Mouse (Mus musculus) limb, embryonic 14.5 days (tissue): ENCODE results near the gene Olfr906. TPM values are rescaled to one million over a fixed set of nuclear protein-coding genes. Genes with fewer than 3 reads are reported as not detected.

Experiments used
- ATAC-seq: fragments of 200-750 bp; cut with Nextera tagmentation; 2 replicates; pipeline ENCODE4 v1.8.0; 2017; ENCODE audit warnings: low read depth, moderate number of reproducible peaks, moderate TSS enrichment; ENCODE audit not compliant: low FRiP score
- DNase-seq: peaks from one replicate; pipeline ENCODE4 v3.0.0-alpha.2; 2015; ENCODE audit warnings: low spot score
- H3K27ac ChIP-seq: fragments of 300-500 bp; sonication (generic); replicated peaks from 2 replicates; pipeline ENCODE4 v1.5.1; 2014; ENCODE audit warnings: low read depth, mild to moderate bottlenecking, low read length, moderate library complexity, mixed read lengths
- H3K27me3 ChIP-seq: fragments of 300-500 bp; sonication (generic); 2 replicates; pipeline ENCODE4 v1.6.1; 2014; ENCODE audit warnings: low read length, mixed read lengths; ENCODE audit not compliant: control insufficient read depth, insufficient read depth
- H3K36me3 ChIP-seq: fragments of 300-500 bp; sonication (generic); 2 replicates; pipeline ENCODE4 v1.6.1; 2014; ENCODE audit warnings: mild to moderate bottlenecking, low read length, moderate library complexity, mixed read lengths; ENCODE audit not compliant: control insufficient read depth, insufficient read depth
- H3K4me1 ChIP-seq: fragments of 300-500 bp; sonication (generic); 2 replicates; pipeline ENCODE4 v1.6.1; 2014; ENCODE audit warnings: antibody characterized with exemption, low read length, mixed read lengths; ENCODE audit not compliant: control insufficient read depth, insufficient read depth
- H3K4me2 ChIP-seq: fragments of 300-500 bp; sonication (generic); replicated peaks from 2 replicates; pipeline ENCODE4 v1.6.1; 2014; ENCODE audit warnings: low read depth, mild to moderate bottlenecking, low read length, moderate library complexity; ENCODE audit not compliant: severe bottlenecking
- H3K4me3 ChIP-seq: fragments of 300-500 bp; sonication (generic); replicated peaks from 2 replicates; pipeline ENCODE4 v1.5.1; 2014; ENCODE audit warnings: low read length
- H3K9ac ChIP-seq: fragments of 300-500 bp; sonication (generic); 2 replicates; pipeline ENCODE4 v1.6.1; 2014; ENCODE audit warnings: mild to moderate bottlenecking, low read depth, low read length, moderate library complexity; ENCODE audit not compliant: severe bottlenecking
- H3K9me3 ChIP-seq: fragments of 300-500 bp; sonication (generic); 2 replicates; pipeline ENCODE4 v1.6.1; 2016; ENCODE audit warnings: low read length; ENCODE audit not compliant: control insufficient read depth
- POLR2A ChIP-seq: fragments of 200-500 bp; IDR thresholded peaks from 2 replicates; pipeline ENCODE4 v1.8.0; 2012; ENCODE audit warnings: inconsistent platforms, mild to moderate bottlenecking, moderate library complexity, borderline replicate concordance; ENCODE audit not compliant: insufficient read depth, insufficient read length; ENCODE audit errors: extremely low read depth
- WGBS: fragments of 180-500 bp; shearing (Covaris S2); extraction: QIAGEN DNeasy Blood & Tissue Kit; methylation state at CpG from one replicate; pipeline ENCODE4 v1.1.7; 2014; 5-methylcytosine and 5-hydroxymethylcytosine counted together
- polyA plus RNA-seq, 2 experiments: library from polyadenylated mRNA; depleted of rRNA in 1 of 2; stranded (reverse) in 1 of 2; unstranded in 1 of 2; fragments of >200 nt; fragmentation: Nextera tagmentation in 1 of 2; extraction: Ambion mirVana in 1 of 2; gene quantifications; 2 replicates each; pipeline versions ENCODE4 v1.2.1 to v1.2.3; 2012 to 2014

Gene Olfr906
- polyA plus RNA-seq (2012; rRNA removed) (not detected in 2 replicates), polyA plus RNA-seq (2014; fragmentation: Nextera tagmentation; extraction: Ambion mirVana) (not detected in 2 replicates)

- DNase-seq, result no peak
- no peak within 1 kb of the TSS for H3K9ac ChIP-seq
- no peak for TF ChIP-seq POLR2A
- no peaks in the 10 kb centered on the region for H3K36me3 ChIP-seq
- H3K27ac ChIP-seq, result no peak within 1 kb of the TSS
- no peaks in the 10 kb centered on the region for H3K9me3 ChIP-seq
- ATAC-seq, result no peak
- no peaks in the 10 kb centered on the region for H3K4me1 ChIP-seq
- WGBS, result 84% methylated on average over 3 of the region's 3 CpGs
- no peak within 1 kb of the TSS for H3K4me2 ChIP-seq
- H3K27me3 ChIP-seq, result no peaks in the 10 kb centered on the region
- H3K4me3 ChIP-seq, result no peak within 1 kb of the TSS
Measured at GRCm38 (mm10) chr9:38486785-38487184, at the start of gene Olfr906. Olfr906 (plus strand) TSS chr9:38487085.

GRCm38 (mm10) chr9:38447352-38447751 is 39.5 kb upstream of the Olfr906 start, which contains the start of gene Olfr902:
Olfr902 (plus strand) TSS chr9:38447652.
- Histone ChIP-seq H3K9me3 (no peaks in the 10 kb centered on the region), H3K4me2 (no peak within 1 kb of the TSS), H3K27me3 (no peaks in the 10 kb centered on the region), H3K9ac (no peak within 1 kb of the TSS), H3K27ac (no peak within 1 kb of the TSS), H3K4me3 (no peak within 1 kb of the TSS), H3K36me3 (no peaks in the 10 kb centered on the region), H3K4me1 (no peaks in the 10 kb centered on the region)
- ATAC-seq, result no peak
- no peak for DNase-seq
- 90% methylated on average over 5 of the region's 5 CpGs for WGBS
- TF ChIP-seq POLR2A, result no peak

GRCm38 (mm10) chr9:38462844-38463243 is 24.0 kb upstream of the Olfr906 start, which contains the start of gene Olfr904:
Olfr904 (plus strand) TSS chr9:38463144.
- DNase-seq (no peak), ATAC-seq (no peak)
- H3K4me2 ChIP-seq, result no peak within 1 kb of the TSS
- H3K36me3 ChIP-seq, result no peaks in the 10 kb centered on the region
- no peaks in the 10 kb centered on the region for H3K4me1 ChIP-seq
- H3K9ac ChIP-seq, result no peak within 1 kb of the TSS
- no peaks in the 10 kb centered on the region for H3K9me3 ChIP-seq
- H3K27me3 ChIP-seq, result no peaks in the 10 kb centered on the region
- no peak within 1 kb of the TSS for H3K27ac ChIP-seq
- TF ChIP-seq POLR2A, result no peak
- no peak within 1 kb of the TSS for H3K4me3 ChIP-seq

GRCm38 (mm10) chr9:38470807-38471206 is 16.1 kb upstream of the Olfr906 start, which contains the start of gene Olfr905:
Olfr905 (plus strand) TSS chr9:38471107.
- no peak within 1 kb of the TSS for H3K27ac ChIP-seq
- no peak within 1 kb of the TSS for H3K4me3 ChIP-seq
- H3K4me2 ChIP-seq, result no peak within 1 kb of the TSS
- no peak for ATAC-seq
- no peaks in the 10 kb centered on the region for H3K4me1 ChIP-seq
- no peaks in the 10 kb centered on the region for H3K27me3 ChIP-seq
- no peak within 1 kb of the TSS for H3K9ac ChIP-seq
- no peak for DNase-seq
- no peaks in the 10 kb centered on the region for H3K9me3 ChIP-seq
- TF ChIP-seq POLR2A, result no peak
- no peaks in the 10 kb centered on the region for H3K36me3 ChIP-seq

DNA sequence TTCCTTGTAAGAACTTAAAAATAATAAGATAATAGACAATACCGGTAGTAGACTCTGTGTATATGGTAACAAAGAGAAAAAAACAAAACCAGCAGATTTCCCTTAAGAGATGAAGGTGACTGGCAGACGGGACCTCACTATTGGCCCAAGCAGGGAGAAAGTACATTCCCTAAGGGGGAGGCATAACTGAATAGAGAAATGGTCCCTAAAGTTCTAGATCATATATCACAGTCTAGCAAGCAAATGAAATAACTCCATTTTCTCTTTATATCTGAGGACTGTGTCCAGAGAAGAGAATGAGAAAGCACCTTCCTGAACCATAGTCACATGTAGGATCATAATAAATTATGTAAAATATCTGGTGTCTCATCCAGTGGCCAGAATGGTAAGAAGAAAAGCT is 8.6 kb downstream of the Olfr906 start, which contains the start of gene Olfr907:
Gene Olfr907 (plus strand): TSS at position 301 of the 400 bp plus-strand sequence.
- 82% methylated on average over 2 of the region's 2 CpGs for WGBS
- H3K9me3 ChIP-seq, result no peaks in the 10 kb centered on the region
- H3K27ac ChIP-seq, result no peak within 1 kb of the TSS
- no peak within 1 kb of the TSS for H3K9ac ChIP-seq
- H3K4me1 ChIP-seq, result no peaks in the 10 kb centered on the region
- TF ChIP-seq POLR2A, result no peak
- no peak within 1 kb of the TSS for H3K4me3 ChIP-seq
- DNase-seq (no peak), ATAC-seq (no peak)
- no peaks in the 10 kb centered on the region for H3K27me3 ChIP-seq
- no peak within 1 kb of the TSS for H3K4me2 ChIP-seq
- H3K36me3 ChIP-seq, result no peaks in the 10 kb centered on the region
